Mouse (Mus musculus): ENCODE measurements around the gene N4bp1. TPM values are rescaled to one million over a fixed set of nuclear protein-coding genes. Genes with fewer than 3 reads are reported as not detected.

The N4bp1 gene
- polyA plus RNA-seq, 1 experiment from 2014 or later = 11.9 TPM

- no peaks in the 10 kb centered on the region for H3K9me3 ChIP-seq (ENCODE audit: control insufficient read depth, low read length)
Observed at GRCm38 (mm10) chr8:86856248-86856647, 28.8 kb downstream of the N4bp1 start.

DNA sequence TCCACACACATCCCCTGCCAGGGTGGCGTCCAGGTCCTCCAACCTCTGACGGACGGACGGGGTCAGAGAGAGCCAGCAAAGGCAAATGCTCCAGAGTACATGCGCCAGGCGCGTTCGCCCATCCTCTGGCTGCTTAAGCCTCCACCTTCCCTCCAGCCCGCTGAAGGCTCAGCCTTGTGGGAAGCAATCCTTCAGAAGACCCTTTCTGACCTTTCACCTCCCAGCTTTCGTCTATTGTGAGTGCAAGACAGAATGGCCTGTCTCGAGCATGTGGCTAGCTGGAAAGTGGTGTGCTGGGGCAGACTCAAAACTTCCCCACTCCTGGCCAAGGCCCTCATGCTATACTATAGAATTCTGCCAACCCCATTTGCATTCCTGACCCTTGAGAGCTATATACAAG, 30.4 kb downstream of the N4bp1 start:
- WGBS = 50% methylated on average over 11 of the region's 11 CpGs
- H3K36me3 ChIP-seq (ENCODE audit: control insufficient read depth, insufficient read depth, low read length) = no peaks in the 10 kb centered on the region

More at GRCm38 (mm10) chr8:86856248-86856647, 28.8 kb downstream of the N4bp1 start:
- 90% methylated on average over 7 of the region's 7 CpGs for WGBS
- H3K36me3 ChIP-seq (ENCODE audit: control insufficient read depth, insufficient read depth, low read length) = no peaks in the 10 kb centered on the region
- no peak for ATAC-seq (ENCODE audit: low FRiP score)
- no peaks in the 10 kb centered on the region for H3K27me3 ChIP-seq (ENCODE audit: control insufficient read depth, insufficient read depth, low read length)
- H3K4me3 ChIP-seq (ENCODE audit: low read depth, low read length) = no peak overlapping the region
- H3K27ac ChIP-seq (ENCODE audit: low read depth, low read length) = no peak overlapping the region
- DNase-seq (ENCODE audit: low spot score) = no peak
- no peak overlapping the region for H3K4me2 ChIP-seq (replicated peaks; ENCODE audit: low read depth, low read length)
- no peaks in the 10 kb centered on the region for H3K4me1 ChIP-seq (replicated peaks; ENCODE audit: control insufficient read depth, insufficient read depth, low read length)
- no peak overlapping the region for H3K9ac ChIP-seq (ENCODE audit: low read depth, low read length)

DNA sequence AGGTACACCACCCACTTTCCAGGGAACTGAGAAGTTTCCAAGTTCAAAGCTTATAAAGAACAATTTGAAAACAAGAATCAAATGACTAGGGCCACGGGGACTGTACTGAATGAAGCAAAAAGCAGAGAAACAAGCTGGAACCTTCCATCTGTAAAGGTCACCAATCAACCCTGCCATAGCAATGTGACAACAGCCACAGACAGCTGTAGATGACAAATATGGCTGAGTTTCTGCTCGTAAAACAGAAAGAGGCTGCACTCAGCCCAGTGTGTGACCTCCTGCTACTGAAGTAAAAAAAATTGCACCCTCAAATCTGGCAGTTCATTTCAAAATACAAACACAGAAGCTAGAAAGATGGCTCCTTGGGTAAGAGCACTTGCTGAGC, 31.1 kb downstream of the N4bp1 start:
- no peak for ATAC-seq (ENCODE audit: low FRiP score)
- Histone ChIP-seq H3K36me3 (ENCODE audit: control insufficient read depth, insufficient read depth, low read length) (no peaks in the 10 kb centered on the region), H3K4me3 (ENCODE audit: low read depth, low read length) (no peak overlapping the region), H3K4me1 (replicated peaks; ENCODE audit: control insufficient read depth, insufficient read depth, low read length) (no peaks in the 10 kb centered on the region), H3K9ac (ENCODE audit: low read depth, low read length) (no peak overlapping the region), H3K27me3 (ENCODE audit: control insufficient read depth, insufficient read depth, low read length) (no peaks in the 10 kb centered on the region), H3K4me2 (replicated peaks; ENCODE audit: low read depth, low read length) (no peak overlapping the region), H3K9me3 (ENCODE audit: control insufficient read depth, low read length) (no peaks in the 10 kb centered on the region), H3K27ac (ENCODE audit: low read depth, low read length) (no peak overlapping the region)
- DNase-seq (ENCODE audit: low spot score) = no peak
- WGBS = 77% methylated on average over 2 of the region's 2 CpGs

More for the DNA sequence above, 30.4 kb downstream of the N4bp1 start:
- H3K4me3 ChIP-seq (ENCODE audit: low read depth, low read length) = no peak overlapping the region
- H3K27me3 ChIP-seq (ENCODE audit: control insufficient read depth, insufficient read depth, low read length) = no peaks in the 10 kb centered on the region
- H3K4me1 ChIP-seq (replicated peaks; ENCODE audit: control insufficient read depth, insufficient read depth, low read length) = no peaks in the 10 kb centered on the region
- H3K9me3 ChIP-seq (ENCODE audit: control insufficient read depth, low read length) = no peaks in the 10 kb centered on the region
- H3K9ac ChIP-seq (ENCODE audit: low read depth, low read length) = no peak overlapping the region
- DNase-seq (ENCODE audit: low spot score) (peak; percentile 5), ATAC-seq (ENCODE audit: low FRiP score) (no peak)
- H3K27ac ChIP-seq (ENCODE audit: low read depth, low read length) = no peak overlapping the region
- H3K4me2 ChIP-seq (replicated peaks; ENCODE audit: low read depth, low read length) = no peak overlapping the region

GRCm38 (mm10) chr8:86853266-86853988, 31.6 kb downstream of the N4bp1 start:
- Histone ChIP-seq H3K27ac (ENCODE audit: low read depth, low read length) (no peak overlapping the region), H3K4me1 (replicated peaks; ENCODE audit: control insufficient read depth, insufficient read depth, low read length) (no peaks in the 10 kb centered on the region), H3K9ac (ENCODE audit: low read depth, low read length) (no peak overlapping the region), H3K27me3 (ENCODE audit: control insufficient read depth, insufficient read depth, low read length) (no peaks in the 10 kb centered on the region), H3K9me3 (ENCODE audit: control insufficient read depth, low read length) (no peaks in the 10 kb centered on the region), H3K4me2 (replicated peaks; ENCODE audit: low read depth, low read length) (no peak overlapping the region), H3K4me3 (ENCODE audit: low read depth, low read length) (no peak overlapping the region), H3K36me3 (ENCODE audit: control insufficient read depth, insufficient read depth, low read length) (no peaks in the 10 kb centered on the region)
- ATAC-seq (ENCODE audit: low FRiP score) (no peak), DNase-seq (ENCODE audit: low spot score) (no peak)
- 91% methylated on average over 8 of the region's 8 CpGs for WGBS

DNA sequence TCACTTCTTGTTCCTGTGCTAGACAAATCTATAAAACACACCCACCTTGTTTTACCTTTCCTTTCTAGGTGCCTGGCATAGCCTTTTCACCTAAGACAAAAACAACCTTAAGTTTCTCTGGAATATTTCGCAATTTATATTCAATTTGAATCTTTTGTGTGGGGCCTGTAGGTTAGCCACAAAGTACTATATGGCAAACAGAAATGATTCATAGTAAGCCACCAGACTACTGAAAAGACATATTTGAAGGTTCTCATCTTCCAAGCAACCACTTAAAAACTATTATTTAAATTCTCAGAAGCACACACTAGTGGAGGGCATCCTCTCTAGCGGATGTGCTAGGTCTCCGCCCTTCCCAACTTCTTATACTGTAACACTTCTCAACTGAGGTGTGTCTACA, 32.6 kb downstream of the N4bp1 start:
- H3K36me3 ChIP-seq (ENCODE audit: control insufficient read depth, insufficient read depth, low read length) = no peaks in the 10 kb centered on the region

GRCm38 (mm10) chr8:86848876-86849275, 36.2 kb downstream of the N4bp1 start:
- Histone ChIP-seq H3K4me1 (replicated peaks; ENCODE audit: control insufficient read depth, insufficient read depth, low read length) (no peaks in the 10 kb centered on the region), H3K27ac (ENCODE audit: low read depth, low read length) (no peak overlapping the region), H3K4me3 (ENCODE audit: low read depth, low read length) (no peak overlapping the region), H3K27me3 (ENCODE audit: control insufficient read depth, insufficient read depth, low read length) (no peaks in the 10 kb centered on the region), H3K36me3 (ENCODE audit: control insufficient read depth, insufficient read depth, low read length) (no peaks in the 10 kb centered on the region), H3K9me3 (ENCODE audit: control insufficient read depth, low read length) (no peaks in the 10 kb centered on the region), H3K9ac (ENCODE audit: low read depth, low read length) (no peak overlapping the region), H3K4me2 (replicated peaks; ENCODE audit: low read depth, low read length) (no peak overlapping the region)
- ATAC-seq (ENCODE audit: low FRiP score) (no peak), DNase-seq (ENCODE audit: low spot score) (no peak)
- 80% methylated on average over 5 of the region's 5 CpGs for WGBS

More for the DNA sequence above, 32.6 kb downstream of the N4bp1 start:
- Histone ChIP-seq H3K4me1 (replicated peaks; ENCODE audit: control insufficient read depth, insufficient read depth, low read length) (no peaks in the 10 kb centered on the region), H3K4me3 (ENCODE audit: low read depth, low read length) (no peak overlapping the region), H3K9ac (ENCODE audit: low read depth, low read length) (no peak overlapping the region; the same call in 1 of the 2 replicates), H3K27ac (ENCODE audit: low read depth, low read length) (no peak overlapping the region), H3K27me3 (ENCODE audit: control insufficient read depth, insufficient read depth, low read length) (no peaks in the 10 kb centered on the region), H3K4me2 (replicated peaks; ENCODE audit: low read depth, low read length) (no peak overlapping the region), H3K9me3 (ENCODE audit: control insufficient read depth, low read length) (no peaks in the 10 kb centered on the region)
- no peak for DNase-seq (ENCODE audit: low spot score)
- WGBS = 96% methylated on average over 3 of the region's 3 CpGs
- no peak for ATAC-seq (ENCODE audit: low FRiP score)

- ATAC-seq (ENCODE audit: low FRiP score) = no peak
- Histone ChIP-seq H3K27ac (ENCODE audit: low read depth, low read length) (no peak overlapping the region), H3K36me3 (ENCODE audit: control insufficient read depth, insufficient read depth, low read length) (no peaks in the 10 kb centered on the region), H3K4me3 (ENCODE audit: low read depth, low read length) (no peak overlapping the region), H3K4me1 (replicated peaks; ENCODE audit: control insufficient read depth, insufficient read depth, low read length) (no peaks in the 10 kb centered on the region), H3K27me3 (ENCODE audit: control insufficient read depth, insufficient read depth, low read length) (no peaks in the 10 kb centered on the region), H3K9ac (ENCODE audit: low read depth, low read length) (no peak overlapping the region), H3K4me2 (replicated peaks; ENCODE audit: low read depth, low read length) (no peak overlapping the region), H3K9me3 (ENCODE audit: control insufficient read depth, low read length) (no peaks in the 10 kb centered on the region)
- no peak for DNase-seq (ENCODE audit: low spot score)
- WGBS = 91% methylated on average over 6 of the region's 6 CpGs
Observed at GRCm38 (mm10) chr8:86848401-86848800, 36.7 kb downstream of the N4bp1 start.

- no peaks in the 10 kb centered on the region for H3K36me3 ChIP-seq (ENCODE audit: control insufficient read depth, insufficient read depth, low read length)
- no peaks in the 10 kb centered on the region for H3K27me3 ChIP-seq (ENCODE audit: control insufficient read depth, insufficient read depth, low read length)
- H3K4me2 ChIP-seq (replicated peaks; ENCODE audit: low read depth, low read length) = no peak overlapping the region
- ATAC-seq (ENCODE audit: low FRiP score) (no peak), DNase-seq (ENCODE audit: low spot score) (no peak)
- H3K4me1 ChIP-seq (replicated peaks; ENCODE audit: control insufficient read depth, insufficient read depth, low read length) = no peaks in the 10 kb centered on the region
- H3K27ac ChIP-seq (ENCODE audit: low read depth, low read length) = no peak overlapping the region
- no peaks in the 10 kb centered on the region for H3K9me3 ChIP-seq (ENCODE audit: control insufficient read depth, low read length)
- H3K4me3 ChIP-seq (ENCODE audit: low read depth, low read length) = no peak overlapping the region
- WGBS = 77% methylated on average over 3 of the region's 3 CpGs
- no peak overlapping the region for H3K9ac ChIP-seq (ENCODE audit: low read depth, low read length)
Observed at GRCm38 (mm10) chr8:86847091-86847490, 38.0 kb downstream of the N4bp1 start.

DNA sequence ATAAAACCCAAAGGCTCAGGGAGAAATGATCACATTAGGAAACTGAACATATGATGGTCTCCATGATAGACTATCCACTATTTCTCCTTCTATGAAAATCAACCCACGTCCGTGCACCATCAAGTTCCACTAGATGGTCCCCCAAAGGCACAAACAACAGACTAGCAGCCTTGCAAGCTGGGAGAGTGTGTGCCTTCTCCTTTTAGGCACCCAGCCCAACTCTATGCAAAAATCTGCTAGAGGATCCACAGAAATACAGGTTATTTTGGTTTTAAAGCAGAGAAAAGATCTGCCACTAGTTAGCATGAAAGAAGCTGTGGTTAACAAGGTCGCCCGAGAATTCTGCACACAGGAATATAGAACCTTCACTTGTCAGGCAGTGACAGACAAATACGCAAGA, 39.2 kb downstream of the N4bp1 start:
- WGBS = 93% methylated on average over 5 of the region's 5 CpGs
- Histone ChIP-seq H3K9ac (ENCODE audit: low read depth, low read length) (no peak overlapping the region), H3K4me2 (replicated peaks; ENCODE audit: low read depth, low read length) (no peak overlapping the region), H3K4me1 (replicated peaks; ENCODE audit: control insufficient read depth, insufficient read depth, low read length) (no peaks in the 10 kb centered on the region), H3K27me3 (ENCODE audit: control insufficient read depth, insufficient read depth, low read length) (no peaks in the 10 kb centered on the region), H3K4me3 (ENCODE audit: low read depth, low read length) (no peak overlapping the region), H3K9me3 (ENCODE audit: control insufficient read depth, low read length) (no peaks in the 10 kb centered on the region), H3K27ac (ENCODE audit: low read depth, low read length) (no peak overlapping the region), H3K36me3 (ENCODE audit: control insufficient read depth, insufficient read depth, low read length) (no peaks in the 10 kb centered on the region)
- ATAC-seq (ENCODE audit: low FRiP score) (no peak), DNase-seq (ENCODE audit: low spot score) (no peak)

All from hindbrain, embryonic 11.5 days (tissue).